Mouse (Mus musculus): Measurements from ENCODE around the gene H2-Eb1.
A peak's percentile ranks its signal among the peaks of the same experiment; 100 is the strongest.

Gene H2-Eb1

GRCm38 (mm10) chr17:34305380-34306030 lies at the start of gene H2-Eb1:
Gene H2-Eb1 (plus strand): TSS chr17:34305867.
- ATAC-seq (ENCODE audit: insufficient number of reproducible peaks, low FRiP score, low TSS enrichment), result no peak

GRCm38 (mm10) chr17:34256501-34256900 lies 49.2 kb upstream of the H2-Eb1 start:
- no peak for ATAC-seq (ENCODE audit: insufficient number of reproducible peaks, low FRiP score, low TSS enrichment)

GRCm38 (mm10) chr17:34257594-34258375 lies 47.9 kb upstream of the H2-Eb1 start, which contains the start of gene H2-Ab1:
Gene H2-Ab1 (plus strand): TSS chr17:34257689.
- ATAC-seq (ENCODE audit: insufficient number of reproducible peaks, low FRiP score, low TSS enrichment), result no peak

DNA sequence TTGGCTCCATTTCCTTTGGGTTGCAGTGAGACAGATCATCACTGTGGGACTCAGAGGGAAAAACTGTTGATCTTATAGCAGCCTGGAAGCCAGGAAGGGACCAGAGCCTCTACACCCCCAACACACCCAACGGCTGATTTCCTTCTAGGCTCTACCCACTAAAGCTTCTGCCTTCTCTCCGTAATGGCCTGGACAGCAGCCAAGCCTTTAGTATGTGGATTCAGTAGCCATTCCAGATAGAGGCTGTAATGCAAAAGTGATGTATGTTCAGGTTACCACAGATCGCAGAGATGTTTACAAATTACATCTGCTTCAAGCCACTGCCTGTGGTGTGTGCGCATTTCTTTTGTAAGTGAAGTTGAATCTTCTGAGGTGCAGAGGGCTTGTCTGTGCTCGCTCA lies 45.1 kb upstream of the H2-Eb1 start:
- ATAC-seq (ENCODE audit: insufficient number of reproducible peaks, low FRiP score, low TSS enrichment), result no peak

DNA sequence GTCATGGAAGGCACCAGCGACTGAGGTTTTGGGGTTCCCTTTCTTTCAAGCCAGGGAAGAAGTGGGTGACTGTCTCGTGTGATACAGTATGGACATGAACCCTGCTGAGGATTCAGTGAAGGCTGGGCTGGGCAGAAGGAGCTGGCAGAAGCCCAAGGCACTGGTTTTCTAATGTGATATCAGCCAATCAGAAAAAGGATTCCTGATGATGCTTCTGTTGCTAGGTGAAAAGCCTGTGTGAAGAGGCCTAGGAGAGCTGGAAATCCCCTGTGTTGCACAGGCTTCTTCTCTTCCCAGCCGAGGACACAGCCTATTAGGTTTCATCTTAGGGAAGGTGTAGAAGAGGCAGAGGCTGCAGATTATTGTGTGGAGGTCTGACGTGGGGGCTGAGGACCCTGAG lies 44.2 kb upstream of the H2-Eb1 start:
- no peak for ATAC-seq (ENCODE audit: insufficient number of reproducible peaks, low FRiP score, low TSS enrichment)

DNA sequence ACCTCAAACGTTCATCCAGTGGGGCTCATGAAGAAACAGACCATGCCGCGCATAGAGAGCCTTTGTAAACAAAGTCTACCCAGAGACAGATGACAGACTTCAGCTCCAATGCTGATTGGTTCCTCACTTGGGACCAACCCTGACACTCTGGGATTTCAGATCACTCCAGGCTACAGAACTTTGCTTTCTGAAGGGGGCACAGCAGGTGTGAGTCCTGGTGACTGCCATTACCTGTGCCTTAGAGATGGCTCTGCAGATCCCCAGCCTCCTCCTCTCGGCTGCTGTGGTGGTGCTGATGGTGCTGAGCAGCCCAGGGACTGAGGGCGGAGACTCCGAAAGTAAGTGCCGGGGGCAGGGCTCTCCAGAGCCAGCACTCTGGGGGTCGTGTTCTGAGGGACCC lies 42.6 kb upstream of the H2-Eb1 start:
- peak; percentile 79; the same call in 1 of the 2 replicates for ATAC-seq (ENCODE audit: insufficient number of reproducible peaks, low FRiP score, low TSS enrichment)

GRCm38 (mm10) chr17:34263811-34264371 lies 41.8 kb upstream of the H2-Eb1 start:
- ATAC-seq (ENCODE audit: insufficient number of reproducible peaks, low FRiP score, low TSS enrichment), result no peak

- no peak for ATAC-seq (ENCODE audit: insufficient number of reproducible peaks, low FRiP score, low TSS enrichment)
Observed at GRCm38 (mm10) chr17:34264452-34265351, 41.0 kb upstream of the H2-Eb1 start.

GRCm38 (mm10) chr17:34268262-34268661 lies 37.4 kb upstream of the H2-Eb1 start:
- ATAC-seq (ENCODE audit: insufficient number of reproducible peaks, low FRiP score, low TSS enrichment), result no peak

- no peak for ATAC-seq (ENCODE audit: insufficient number of reproducible peaks, low FRiP score, low TSS enrichment)
Observed at GRCm38 (mm10) chr17:34268748-34269147, 36.9 kb upstream of the H2-Eb1 start.

DNA sequence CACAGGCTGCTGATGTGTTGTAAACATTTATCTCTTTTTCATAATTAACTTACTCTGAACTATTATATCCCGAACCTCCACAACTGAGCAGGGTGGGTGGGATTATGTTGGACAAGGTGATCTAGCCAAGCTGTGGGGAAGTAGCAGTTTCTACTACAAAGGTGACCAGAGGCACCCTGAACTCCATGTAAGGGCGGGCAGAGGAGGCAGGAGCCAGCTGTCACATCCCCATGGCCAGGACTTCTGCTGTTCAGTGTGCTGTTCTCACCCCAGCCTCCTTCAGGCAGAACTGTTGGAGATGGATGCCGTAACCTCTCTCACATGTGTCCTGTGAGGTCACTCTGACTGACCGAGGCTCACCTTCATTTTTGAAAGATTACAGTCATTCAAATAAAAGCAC lies 35.9 kb upstream of the H2-Eb1 start:
- ATAC-seq (ENCODE audit: insufficient number of reproducible peaks, low FRiP score, low TSS enrichment), result no peak

GRCm38 (mm10) chr17:34270230-34270629 lies 35.4 kb upstream of the H2-Eb1 start:
- ATAC-seq (ENCODE audit: insufficient number of reproducible peaks, low FRiP score, low TSS enrichment), result no peak

DNA sequence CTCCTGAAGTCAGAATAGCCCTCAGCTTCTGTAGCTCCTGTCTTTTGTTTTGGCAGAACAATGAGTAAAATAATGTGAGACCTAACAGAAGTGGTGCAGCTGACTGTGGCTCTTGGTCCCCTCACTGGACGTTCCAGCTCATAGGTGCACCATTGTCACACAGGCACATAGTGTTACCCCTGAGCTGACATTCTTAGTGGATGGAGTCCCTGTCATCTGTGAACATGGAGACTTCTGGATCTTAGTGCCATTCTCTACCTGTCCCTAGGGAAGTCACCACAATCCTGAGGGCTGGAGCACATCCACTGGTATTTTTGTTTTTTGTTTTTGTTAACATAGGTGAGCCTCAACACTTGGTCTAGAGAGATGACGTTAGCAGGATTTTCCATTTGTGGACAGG lies 34.7 kb upstream of the H2-Eb1 start:
- ATAC-seq (ENCODE audit: insufficient number of reproducible peaks, low FRiP score, low TSS enrichment), result no peak

DNA sequence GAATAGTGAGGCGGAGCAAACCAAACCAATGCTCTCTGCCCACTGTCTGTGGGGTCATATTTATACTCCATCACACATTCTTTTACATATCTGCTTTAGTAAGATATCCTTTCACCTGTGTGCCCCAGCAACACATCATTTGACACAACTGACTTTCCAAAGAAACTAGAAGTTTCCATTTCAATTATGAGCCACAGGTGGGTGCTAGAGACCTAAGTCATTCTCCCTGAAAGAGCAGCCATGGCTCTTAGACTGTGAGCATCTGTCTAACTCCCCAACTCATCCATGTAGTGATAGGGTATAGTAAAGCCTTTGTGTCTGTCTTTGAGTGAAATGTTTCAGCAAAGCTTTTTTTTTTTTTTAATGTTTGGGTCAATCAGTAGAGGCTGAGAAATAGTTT lies 33.6 kb upstream of the H2-Eb1 start:
- no peak for ATAC-seq (ENCODE audit: insufficient number of reproducible peaks, low FRiP score, low TSS enrichment)

DNA sequence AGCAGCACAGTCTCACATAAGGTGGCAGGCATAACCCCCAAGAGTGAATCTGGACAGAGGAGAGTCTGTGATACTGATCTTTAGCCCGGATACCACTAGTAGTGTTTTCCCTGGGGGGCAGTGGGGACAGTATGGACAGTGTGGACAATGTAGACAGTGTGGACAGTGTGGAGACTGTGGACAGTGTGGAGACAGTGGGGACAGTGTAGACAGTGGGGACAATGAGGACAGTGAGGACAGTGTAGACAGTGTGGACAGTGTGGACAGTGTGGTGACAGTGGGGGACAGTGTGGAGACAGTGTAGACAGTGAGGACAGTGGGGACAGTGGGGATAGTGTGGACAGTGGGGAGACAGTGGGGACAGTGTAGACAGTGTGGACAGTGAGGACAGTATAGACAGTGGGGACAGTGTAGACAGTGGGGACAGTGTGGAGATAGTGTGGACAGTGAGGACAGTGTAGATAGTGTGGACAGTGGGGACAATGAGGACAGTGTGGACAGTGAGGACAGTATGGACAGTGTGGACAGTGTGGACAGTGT lies 25.1 kb upstream of the H2-Eb1 start:
- ATAC-seq (ENCODE audit: insufficient number of reproducible peaks, low FRiP score, low TSS enrichment), result no peak

DNA sequence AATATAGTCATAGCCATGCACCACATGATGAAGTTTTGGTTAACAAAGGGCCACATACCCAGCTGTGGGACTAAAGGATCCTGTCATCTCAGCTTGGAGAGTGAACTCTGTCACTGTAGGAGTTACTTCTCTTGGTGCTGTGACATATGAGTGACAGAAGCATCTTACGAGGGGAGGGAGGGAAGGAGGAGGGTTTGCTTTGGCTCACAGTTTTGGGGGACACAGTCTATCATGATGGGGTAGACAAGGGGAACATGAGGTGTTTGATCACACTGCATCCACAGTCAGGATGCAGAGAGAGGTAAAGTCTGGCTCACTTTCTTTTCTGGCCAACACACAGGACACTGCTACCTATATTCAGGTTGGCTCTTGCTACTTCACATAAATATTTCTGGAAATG lies 23.8 kb upstream of the H2-Eb1 start:
- no peak for ATAC-seq (ENCODE audit: insufficient number of reproducible peaks, low FRiP score, low TSS enrichment)

- ATAC-seq (ENCODE audit: insufficient number of reproducible peaks, low FRiP score, low TSS enrichment), result no peak
Observed at GRCm38 (mm10) chr17:34285371-34285770, 20.3 kb upstream of the H2-Eb1 start.

DNA sequence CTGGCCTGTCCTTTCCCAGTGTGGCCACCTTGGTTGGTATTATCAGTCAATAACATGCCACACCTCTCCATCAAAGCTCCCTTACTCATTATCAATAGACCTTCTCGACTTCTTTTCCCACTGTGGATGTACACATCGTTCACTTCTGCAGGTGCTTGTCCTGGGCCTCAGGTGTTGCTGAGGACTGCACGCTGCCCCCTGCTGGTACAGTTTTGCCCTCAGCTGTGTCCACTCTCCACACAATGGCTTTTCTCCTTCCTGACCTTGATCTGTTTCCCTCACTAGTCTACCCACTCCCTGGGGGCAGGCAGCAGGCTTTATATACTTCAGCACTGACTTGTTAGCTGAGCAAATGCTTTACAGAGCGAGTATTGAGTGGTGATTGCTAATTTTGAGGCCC lies 19.8 kb upstream of the H2-Eb1 start:
- no peak for ATAC-seq (ENCODE audit: insufficient number of reproducible peaks, low FRiP score, low TSS enrichment)

DNA sequence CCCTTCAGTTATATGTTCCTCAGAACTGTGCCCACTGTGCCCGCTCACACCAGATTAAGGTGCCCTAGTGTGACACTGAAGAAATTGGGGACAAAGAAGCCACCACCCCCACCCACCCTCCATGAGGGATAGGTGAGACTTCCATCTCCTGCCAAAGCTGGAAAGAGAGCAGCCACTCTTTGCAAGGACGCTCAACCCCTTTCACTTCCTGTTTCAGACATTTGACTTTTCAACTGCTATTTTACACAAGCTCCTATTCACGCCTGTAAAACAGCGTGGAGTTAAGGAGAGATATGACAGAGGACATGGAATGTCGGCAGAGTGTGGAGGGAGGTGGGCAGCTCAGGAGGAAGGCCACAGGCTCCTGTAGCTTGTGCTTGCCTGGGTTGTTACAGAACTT lies 19.2 kb upstream of the H2-Eb1 start:
- ATAC-seq (ENCODE audit: insufficient number of reproducible peaks, low FRiP score, low TSS enrichment), result no peak

DNA sequence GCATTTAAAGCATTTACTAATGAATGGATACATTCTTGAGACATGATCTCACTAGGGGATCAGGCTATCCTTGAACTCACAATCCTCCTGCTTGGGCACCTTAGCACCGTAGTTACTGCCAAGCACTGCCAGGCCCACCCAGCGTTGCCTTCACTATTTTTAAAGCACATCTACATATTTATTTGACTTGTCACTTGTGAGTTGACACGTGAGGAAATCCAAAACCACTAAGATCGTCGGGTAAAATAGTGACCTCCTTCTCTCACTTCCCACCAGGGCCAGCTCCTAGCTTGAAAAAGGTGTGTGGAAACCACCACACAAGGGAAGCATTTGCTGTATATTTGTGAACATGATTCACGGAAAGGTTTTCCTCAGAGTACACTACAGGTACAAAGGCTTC lies 18.7 kb upstream of the H2-Eb1 start:
- ATAC-seq (ENCODE audit: insufficient number of reproducible peaks, low FRiP score, low TSS enrichment), result no peak
